Mouse (Mus musculus): ENCODE measurements at regions not wholly inside any gene's neighbourhood (a gene's known extent, or its start where the extent isn't known, plus 50 kb on each side); places are given as distances from the start of the nearest gene placed in this dataset.

GRCm38 (mm10) chr2:166274016-166274346, 118.5 kb upstream of the Sulf2 start:
- ATAC-seq, result no peak
- Histone ChIP-seq H3K9ac (replicated peaks) (no peak overlapping the region), H3K27me3 (ENCODE audit: insufficient read depth, low read length) (no peaks in the 10 kb centered on the region), H3K4me1 (ENCODE audit: insufficient read depth) (no peaks in the 10 kb centered on the region), H3K36me3 (replicated peaks; ENCODE audit: insufficient read depth, low read length) (no peaks in the 10 kb centered on the region), H3K27ac (ENCODE audit: low read depth) (no peak overlapping the region), H3K9me3 (ENCODE audit: low read length) (no peaks in the 10 kb centered on the region), H3K4me3 (ENCODE audit: low read depth, low read length) (no peak overlapping the region), H3K4me2 (ENCODE audit: low read depth, low read length) (no peak overlapping the region)
- 75% methylated on average over 2 of the region's 2 CpGs for WGBS (ENCODE audit: insufficient replicate concordance)
- no peak for TF ChIP-seq CTCF (IDR thresholded peaks at IDR 0.05; ENCODE audit: low read depth)
- no peak for TF ChIP-seq EP300 (IDR thresholded peaks at IDR 0.05; ENCODE audit: low read depth)
- no peak for DNase-seq

- no peaks in the 10 kb centered on the region for H3K36me3 ChIP-seq (replicated peaks; ENCODE audit: insufficient read depth, low read length)
- WGBS (ENCODE audit: insufficient replicate concordance), result 78% methylated on average over 23 of the region's 23 CpGs
- H3K9ac ChIP-seq (replicated peaks), result no peak overlapping the region
- no peak overlapping the region for H3K27ac ChIP-seq (ENCODE audit: low read depth)
- DNase-seq (no peak), ATAC-seq (no peak)
- TF ChIP-seq CTCF (IDR thresholded peaks at IDR 0.05; ENCODE audit: low read depth), result no peak
- TF ChIP-seq EP300 (IDR thresholded peaks at IDR 0.05; ENCODE audit: low read depth), result no peak
- H3K4me1 ChIP-seq (ENCODE audit: insufficient read depth), result no peaks in the 10 kb centered on the region
- H3K27me3 ChIP-seq (ENCODE audit: insufficient read depth, low read length), result no peaks in the 10 kb centered on the region
- H3K4me3 ChIP-seq (ENCODE audit: low read depth, low read length), result no peak overlapping the region
- H3K9me3 ChIP-seq (ENCODE audit: low read length), result no peaks in the 10 kb centered on the region
- no peak overlapping the region for H3K4me2 ChIP-seq (ENCODE audit: low read depth, low read length)
These were observed 118.0 kb upstream of the Sulf2 start for GRCm38 (mm10) chr2:166273312-166274015.

- no peak for TF ChIP-seq EP300 (IDR thresholded peaks at IDR 0.05; ENCODE audit: low read depth)
- no peak for TF ChIP-seq CTCF (IDR thresholded peaks at IDR 0.05; ENCODE audit: low read depth)
- no peak for ATAC-seq
- no peak for DNase-seq
These were observed 117.4 kb upstream of the Sulf2 start for GRCm38 (mm10) chr2:166272841-166273240.

GRCm38 (mm10) chr2:166272190-166272543, 116.7 kb upstream of the Sulf2 start:
- 65% methylated on average over 7 of the region's 7 CpGs for WGBS (ENCODE audit: insufficient replicate concordance)
- ATAC-seq, result no peak
- DNase-seq, result no peak
- H3K27me3 ChIP-seq (ENCODE audit: insufficient read depth, low read length), result no peaks in the 10 kb centered on the region
- no peaks in the 10 kb centered on the region for H3K4me1 ChIP-seq (ENCODE audit: insufficient read depth)
- TF ChIP-seq CTCF (IDR thresholded peaks at IDR 0.05; ENCODE audit: low read depth) (no peak), EP300 (IDR thresholded peaks at IDR 0.05; ENCODE audit: low read depth) (no peak)
- no peak overlapping the region for H3K27ac ChIP-seq (ENCODE audit: low read depth)
- H3K9me3 ChIP-seq (ENCODE audit: low read length), result no peaks in the 10 kb centered on the region
- H3K36me3 ChIP-seq (replicated peaks; ENCODE audit: insufficient read depth, low read length), result no peaks in the 10 kb centered on the region
- H3K4me3 ChIP-seq (ENCODE audit: low read depth, low read length), result no peak overlapping the region
- no peak overlapping the region for H3K4me2 ChIP-seq (ENCODE audit: low read depth, low read length)
- H3K9ac ChIP-seq (replicated peaks), result no peak overlapping the region

More at GRCm38 (mm10) chr2:166272841-166273240, 117.4 kb upstream of the Sulf2 start:
- no peak overlapping the region for H3K4me3 ChIP-seq (ENCODE audit: low read depth, low read length)
- H3K27ac ChIP-seq (ENCODE audit: low read depth), result no peak overlapping the region
- WGBS (ENCODE audit: insufficient replicate concordance), result 81% methylated on average over 1 of the region's 1 CpGs
- no peaks in the 10 kb centered on the region for H3K9me3 ChIP-seq (ENCODE audit: low read length)
- H3K27me3 ChIP-seq (ENCODE audit: insufficient read depth, low read length), result no peaks in the 10 kb centered on the region
- H3K4me1 ChIP-seq (ENCODE audit: insufficient read depth), result no peaks in the 10 kb centered on the region
- H3K9ac ChIP-seq (replicated peaks), result no peak overlapping the region
- no peaks in the 10 kb centered on the region for H3K36me3 ChIP-seq (replicated peaks; ENCODE audit: insufficient read depth, low read length)
- H3K4me2 ChIP-seq (ENCODE audit: low read depth, low read length), result no peak overlapping the region

GRCm38 (mm10) chr2:166271373-166272189, 116.1 kb upstream of the Sulf2 start:
- H3K9me3 ChIP-seq (ENCODE audit: low read length), result no peaks in the 10 kb centered on the region
- no peaks in the 10 kb centered on the region for H3K27me3 ChIP-seq (ENCODE audit: insufficient read depth, low read length)
- H3K36me3 ChIP-seq (replicated peaks; ENCODE audit: insufficient read depth, low read length), result no peaks in the 10 kb centered on the region
- no peak overlapping the region for H3K4me3 ChIP-seq (ENCODE audit: low read depth, low read length)
- no peak for DNase-seq
- H3K4me1 ChIP-seq (ENCODE audit: insufficient read depth), result no peaks in the 10 kb centered on the region
- WGBS (ENCODE audit: insufficient replicate concordance), result 67% methylated on average over 11 of the region's 11 CpGs
- H3K9ac ChIP-seq (replicated peaks), result no peak overlapping the region
- H3K27ac ChIP-seq (ENCODE audit: low read depth), result no peak overlapping the region
- no peak for ATAC-seq
- TF ChIP-seq EP300 (IDR thresholded peaks at IDR 0.05; ENCODE audit: low read depth) (no peak), CTCF (IDR thresholded peaks at IDR 0.05; ENCODE audit: low read depth) (no peak)
- no peak overlapping the region for H3K4me2 ChIP-seq (ENCODE audit: low read depth, low read length)

GRCm38 (mm10) chr2:166270007-166270406, 114.5 kb upstream of the Sulf2 start:
- no peak for DNase-seq
- Histone ChIP-seq H3K4me3 (ENCODE audit: low read depth, low read length) (no peak overlapping the region), H3K9ac (replicated peaks) (no peak overlapping the region), H3K27me3 (ENCODE audit: insufficient read depth, low read length) (no peaks in the 10 kb centered on the region), H3K4me1 (ENCODE audit: insufficient read depth) (no peaks in the 10 kb centered on the region), H3K36me3 (replicated peaks; ENCODE audit: insufficient read depth, low read length) (no peaks in the 10 kb centered on the region), H3K9me3 (ENCODE audit: low read length) (no peaks in the 10 kb centered on the region), H3K4me2 (ENCODE audit: low read depth, low read length) (no peak overlapping the region), H3K27ac (ENCODE audit: low read depth) (no peak overlapping the region)
- TF ChIP-seq EP300 (IDR thresholded peaks at IDR 0.05; ENCODE audit: low read depth), result no peak
- TF ChIP-seq CTCF (IDR thresholded peaks at IDR 0.05; ENCODE audit: low read depth), result no peak
- ATAC-seq, result no peak
- WGBS (ENCODE audit: insufficient replicate concordance), result 77% methylated on average over 6 of the region's 6 CpGs

Data from liver, postnatal 0 days (tissue).